Mouse (Mus musculus): ENCODE measurements at regions not wholly inside any gene's neighbourhood (a gene's known extent, or its start where the extent isn't known, plus 50 kb on each side); places are given as distances from the start of the nearest gene placed in this dataset.

- Histone ChIP-seq H3K27ac (ENCODE audit: control insufficient read depth, insufficient read depth, low read depth, low read length, poor library complexity) (no peak overlapping the region), H3K4me1 (ENCODE audit: control insufficient read depth, insufficient read depth, low read length) (no peaks in the 10 kb centered on the region; the same call in 1 of the 2 replicates), H3K4me3 (replicated peaks; ENCODE audit: control insufficient read depth, low read depth, low read length) (no peak overlapping the region)
- no peak for TF ChIP-seq POLR2A (IDR thresholded peaks at IDR 0.05; ENCODE audit: borderline replicate concordance, control insufficient read depth, low read depth, low read length)
- no peak for TF ChIP-seq CTCF (IDR thresholded peaks at IDR 0.05; ENCODE audit: control insufficient read depth, insufficient read depth, low read length)
- WGBS: 73% methylated on average over 5 of the region's 5 CpGs
Measured at GRCm38 (mm10) chr13:112135777-112136176, 152.5 kb upstream of the Ankrd55 start.

- 19% methylated on average over 1 of the region's 1 CpGs for WGBS
- Histone ChIP-seq H3K27ac (ENCODE audit: control insufficient read depth, insufficient read depth, low read depth, low read length, poor library complexity) (no peak overlapping the region), H3K4me3 (replicated peaks; ENCODE audit: control insufficient read depth, low read depth, low read length) (no peak overlapping the region), H3K4me1 (ENCODE audit: control insufficient read depth, insufficient read depth, low read length) (no peaks in the 10 kb centered on the region; the same call in 1 of the 2 replicates)
- TF ChIP-seq POLR2A (IDR thresholded peaks at IDR 0.05; ENCODE audit: borderline replicate concordance, control insufficient read depth, low read depth, low read length) (no peak), CTCF (IDR thresholded peaks at IDR 0.05; ENCODE audit: control insufficient read depth, insufficient read depth, low read length) (no peak)
Measured at GRCm38 (mm10) chr13:112136850-112137249, 151.4 kb upstream of the Ankrd55 start.

DNA sequence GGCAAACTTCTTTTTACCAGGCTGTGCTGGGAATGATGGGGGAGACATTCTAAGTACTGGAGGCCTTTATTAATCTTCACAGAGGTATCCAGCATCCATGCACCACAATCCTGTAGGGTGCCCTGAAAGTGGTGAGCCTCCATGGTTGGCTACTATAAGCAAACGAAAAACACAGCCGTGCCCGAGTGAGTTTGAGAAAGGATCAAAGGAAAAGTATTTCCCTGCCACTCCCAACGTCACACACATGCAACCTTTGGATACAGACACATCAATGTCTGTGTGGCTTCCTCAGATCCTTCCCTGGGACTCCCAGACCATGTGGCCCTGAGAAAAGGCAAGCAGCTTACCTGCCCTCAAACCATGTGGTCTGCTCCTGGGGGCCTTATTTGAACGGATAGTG, 147.4 kb upstream of the Ankrd55 start:
- WGBS: 87% methylated on average over 5 of the region's 5 CpGs
- H3K27ac ChIP-seq (ENCODE audit: control insufficient read depth, insufficient read depth, low read depth, low read length, poor library complexity): no peak overlapping the region
- H3K4me3 ChIP-seq (replicated peaks; ENCODE audit: control insufficient read depth, low read depth, low read length): no peak overlapping the region
- no peak for TF ChIP-seq POLR2A (IDR thresholded peaks at IDR 0.05; ENCODE audit: borderline replicate concordance, control insufficient read depth, low read depth, low read length)
- TF ChIP-seq CTCF (IDR thresholded peaks at IDR 0.05; ENCODE audit: control insufficient read depth, insufficient read depth, low read length): no peak
- no peaks in the 10 kb centered on the region; the same call in 1 of the 2 replicates for H3K4me1 ChIP-seq (ENCODE audit: control insufficient read depth, insufficient read depth, low read length)

GRCm38 (mm10) chr13:112144393-112145348, 143.6 kb upstream of the Ankrd55 start:
- Histone ChIP-seq H3K27ac (ENCODE audit: control insufficient read depth, insufficient read depth, low read depth, low read length, poor library complexity) (no peak overlapping the region), H3K4me3 (replicated peaks; ENCODE audit: control insufficient read depth, low read depth, low read length) (no peak overlapping the region), H3K4me1 (ENCODE audit: control insufficient read depth, insufficient read depth, low read length) (no peaks in the 10 kb centered on the region)
- TF ChIP-seq CTCF (IDR thresholded peaks at IDR 0.05; ENCODE audit: control insufficient read depth, insufficient read depth, low read length): no peak
- no peak for TF ChIP-seq POLR2A (IDR thresholded peaks at IDR 0.05; ENCODE audit: borderline replicate concordance, control insufficient read depth, low read depth, low read length)
- WGBS: 87% methylated on average over 7 of the region's 7 CpGs

GRCm38 (mm10) chr13:112152614-112153550, 135.4 kb upstream of the Ankrd55 start:
- TF ChIP-seq CTCF (IDR thresholded peaks at IDR 0.05; ENCODE audit: control insufficient read depth, insufficient read depth, low read length): no peak
- TF ChIP-seq POLR2A (IDR thresholded peaks at IDR 0.05; ENCODE audit: borderline replicate concordance, control insufficient read depth, low read depth, low read length): no peak
- 44% methylated on average over 27 of the region's 27 CpGs for WGBS
- Histone ChIP-seq H3K4me3 (replicated peaks; ENCODE audit: control insufficient read depth, low read depth, low read length) (no peak overlapping the region), H3K27ac (ENCODE audit: control insufficient read depth, insufficient read depth, low read depth, low read length, poor library complexity) (no peak overlapping the region), H3K4me1 (ENCODE audit: control insufficient read depth, insufficient read depth, low read length) (no peaks in the 10 kb centered on the region)

DNA sequence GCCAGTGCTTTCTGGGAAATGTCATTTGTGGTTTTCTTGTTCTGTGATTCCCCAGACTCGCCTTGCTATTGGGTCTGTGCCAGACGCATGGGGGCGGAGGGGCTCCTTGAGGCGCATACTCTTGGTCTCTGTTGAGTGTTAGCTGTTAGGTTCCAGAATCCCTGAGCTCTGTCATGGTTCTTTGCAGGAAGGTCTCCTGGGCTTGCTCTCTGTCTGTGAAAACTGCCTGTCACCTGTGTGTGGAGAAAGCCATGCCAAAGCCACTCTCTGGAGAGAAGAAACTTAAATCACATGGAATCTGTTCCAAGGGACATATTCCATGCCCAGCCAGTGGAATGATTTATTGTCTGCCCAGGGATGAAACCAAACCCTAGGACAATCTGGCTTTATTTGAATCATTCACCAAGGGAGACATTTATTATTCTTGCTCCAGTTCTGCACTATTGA, 134.5 kb upstream of the Ankrd55 start:
- H3K4me1 ChIP-seq (ENCODE audit: control insufficient read depth, insufficient read depth, low read length): no peaks in the 10 kb centered on the region
- no peak for TF ChIP-seq CTCF (IDR thresholded peaks at IDR 0.05; ENCODE audit: control insufficient read depth, insufficient read depth, low read length)
- TF ChIP-seq POLR2A (IDR thresholded peaks at IDR 0.05; ENCODE audit: borderline replicate concordance, control insufficient read depth, low read depth, low read length): no peak
- WGBS: 25% methylated on average over 4 of the region's 4 CpGs
- no peak overlapping the region for H3K27ac ChIP-seq (ENCODE audit: control insufficient read depth, insufficient read depth, low read depth, low read length, poor library complexity)
- H3K4me3 ChIP-seq (replicated peaks; ENCODE audit: control insufficient read depth, low read depth, low read length): no peak overlapping the region

DNA sequence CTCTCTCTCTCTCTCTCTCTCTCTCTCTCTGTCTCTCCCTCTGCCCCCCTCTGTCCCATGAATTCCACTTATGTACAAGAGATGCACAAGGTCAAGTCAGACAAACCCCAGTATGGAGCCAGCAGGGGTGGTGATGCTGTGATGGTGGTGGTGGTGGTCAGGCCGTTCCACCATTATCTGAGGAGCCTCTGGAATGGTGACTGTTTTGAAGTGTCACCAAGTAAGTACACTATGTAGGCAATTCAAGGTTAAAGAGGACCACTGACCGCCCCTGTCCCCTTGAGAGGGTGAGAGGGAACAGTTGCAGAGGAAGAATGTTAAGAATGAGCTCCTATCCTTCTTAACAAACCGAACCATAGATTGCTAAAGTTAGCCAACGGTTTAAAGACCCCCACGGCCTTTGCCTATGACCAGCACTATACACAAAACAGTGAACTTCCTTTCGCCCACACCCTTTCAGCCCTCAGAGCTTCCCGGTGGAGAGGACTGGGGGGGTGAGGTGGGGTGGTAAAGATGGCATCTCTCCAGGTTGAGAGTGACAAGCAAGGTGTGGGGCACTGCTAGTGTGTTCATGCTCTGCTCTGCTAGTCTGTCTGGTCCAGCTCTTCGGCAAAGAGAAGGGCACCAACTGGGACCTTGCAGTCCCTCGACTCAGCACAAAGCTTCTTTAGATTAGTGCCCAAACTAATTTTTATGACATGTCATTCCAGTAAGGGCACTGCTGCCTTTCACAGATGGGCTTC, 128.7 kb upstream of the Ankrd55 start:
- WGBS: 79% methylated on average over 9 of the region's 9 CpGs
- H3K4me1 ChIP-seq (ENCODE audit: control insufficient read depth, insufficient read depth, low read length): no peaks in the 10 kb centered on the region
- TF ChIP-seq CTCF (IDR thresholded peaks at IDR 0.05; ENCODE audit: control insufficient read depth, insufficient read depth, low read length) (no peak), POLR2A (IDR thresholded peaks at IDR 0.05; ENCODE audit: borderline replicate concordance, control insufficient read depth, low read depth, low read length) (no peak)

More for the DNA sequence above, 128.7 kb upstream of the Ankrd55 start:
- Histone ChIP-seq H3K4me3 (replicated peaks; ENCODE audit: control insufficient read depth, low read depth, low read length) (no peak overlapping the region), H3K27ac (ENCODE audit: control insufficient read depth, insufficient read depth, low read depth, low read length, poor library complexity) (no peak overlapping the region)
